Mouse (Mus musculus): ENCODE results near the gene Cacnb4. TPM values are rescaled to one million over a fixed set of nuclear protein-coding genes. Genes with fewer than 3 reads are reported as not detected.

Cacnb4 gene
- polyA plus RNA-seq, 1 experiment from 2014 or later = 6.6 TPM

- Histone ChIP-seq H3K9ac (no peak overlapping the region), H3K27me3 (no peaks in the 10 kb centered on the region), H3K4me2 (no peak overlapping the region), H3K36me3 (ENCODE audit: poor library complexity, severe bottlenecking) (no peaks in the 10 kb centered on the region), H3K9me3 (replicated peaks) (no peaks in the 10 kb centered on the region), H3K4me3 (no peak overlapping the region), H3K4me1 (no peaks in the 10 kb centered on the region), H3K27ac (no peak overlapping the region)
- WGBS = 89% methylated on average over 3 of the region's 3 CpGs
- ATAC-seq = no peak
These were observed 171.9 kb downstream of the Cacnb4 start for GRCm38 (mm10) chr2:52504762-52505161.

- no peaks in the 10 kb centered on the region for H3K9me3 ChIP-seq (replicated peaks)
- H3K27me3 ChIP-seq = no peaks in the 10 kb centered on the region
- H3K9ac ChIP-seq = no peak overlapping the region
- 81% methylated on average over 6 of the region's 6 CpGs for whole genome bisulfite sequencing
- peaks cover 4% of the 10 kb centered on the region; the same call in 1 of the 2 replicates for H3K4me1 ChIP-seq
- no peaks in the 10 kb centered on the region for H3K36me3 ChIP-seq (ENCODE audit: poor library complexity, severe bottlenecking)
- H3K27ac ChIP-seq = no peak overlapping the region
- no peak for ATAC-seq
- H3K4me3 ChIP-seq = no peak overlapping the region
- H3K4me2 ChIP-seq = no peak overlapping the region
These were observed 176.8 kb downstream of the Cacnb4 start for GRCm38 (mm10) chr2:52499849-52500262.

- 78% methylated on average over 12 of the region's 12 CpGs for WGBS
- no peak for ATAC-seq
These were observed 177.5 kb downstream of the Cacnb4 start for GRCm38 (mm10) chr2:52499101-52499537.

GRCm38 (mm10) chr2:52495097-52495694 lies 181.4 kb downstream of the Cacnb4 start:
- WGBS = 78% methylated on average over 11 of the region's 11 CpGs
- Histone ChIP-seq H3K27ac (no peak overlapping the region), H3K9ac (no peak overlapping the region), H3K9me3 (replicated peaks) (no peaks in the 10 kb centered on the region), H3K27me3 (no peaks in the 10 kb centered on the region), H3K4me1 (peaks cover 11% of the 10 kb centered on the region), H3K36me3 (ENCODE audit: poor library complexity, severe bottlenecking) (no peaks in the 10 kb centered on the region), H3K4me2 (no peak overlapping the region), H3K4me3 (no peak overlapping the region)
- ATAC-seq = peak; percentile 69; the same call in 1 of the 2 replicates

More at GRCm38 (mm10) chr2:52499101-52499537, 177.5 kb downstream of the Cacnb4 start:
- Histone ChIP-seq H3K4me1 (peaks cover 11% of the 10 kb centered on the region), H3K9me3 (replicated peaks) (no peaks in the 10 kb centered on the region), H3K4me2 (no peak overlapping the region), H3K9ac (no peak overlapping the region), H3K36me3 (ENCODE audit: poor library complexity, severe bottlenecking) (no peaks in the 10 kb centered on the region), H3K27me3 (no peaks in the 10 kb centered on the region), H3K27ac (no peak overlapping the region), H3K4me3 (no peak overlapping the region)

GRCm38 (mm10) chr2:52494274-52494673 lies 182.4 kb downstream of the Cacnb4 start:
- Histone ChIP-seq H3K4me1 (peaks cover 14% of the 10 kb centered on the region), H3K4me2 (no peak overlapping the region), H3K4me3 (no peak overlapping the region), H3K9me3 (replicated peaks) (no peaks in the 10 kb centered on the region), H3K27ac (no peak overlapping the region), H3K9ac (no peak overlapping the region), H3K36me3 (ENCODE audit: poor library complexity, severe bottlenecking) (no peaks in the 10 kb centered on the region), H3K27me3 (no peaks in the 10 kb centered on the region)
- 68% methylated on average over 8 of the region's 8 CpGs for WGBS
- 0 out of 2 replicates have a peak, but pooled peaks have one; percentile 27 for ATAC-seq

GRCm38 (mm10) chr2:52492867-52493266 lies 183.8 kb downstream of the Cacnb4 start:
- Histone ChIP-seq H3K27me3 (no peaks in the 10 kb centered on the region), H3K4me3 (no peak overlapping the region), H3K36me3 (ENCODE audit: poor library complexity, severe bottlenecking) (no peaks in the 10 kb centered on the region), H3K4me2 (no peak overlapping the region), H3K4me1 (peaks cover 14% of the 10 kb centered on the region), H3K27ac (no peak overlapping the region), H3K9ac (no peak overlapping the region), H3K9me3 (replicated peaks) (no peaks in the 10 kb centered on the region)
- no peak for ATAC-seq
- WGBS = 79% methylated on average over 13 of the region's 13 CpGs

GRCm38 (mm10) chr2:52489840-52490239 lies 186.8 kb downstream of the Cacnb4 start:
- Histone ChIP-seq H3K4me3 (no peak overlapping the region), H3K9me3 (replicated peaks) (no peaks in the 10 kb centered on the region), H3K27me3 (no peaks in the 10 kb centered on the region), H3K4me2 (no peak overlapping the region), H3K27ac (no peak overlapping the region), H3K9ac (no peak overlapping the region), H3K36me3 (ENCODE audit: poor library complexity, severe bottlenecking) (no peaks in the 10 kb centered on the region), H3K4me1 (peaks cover 10% of the 10 kb centered on the region; the same call in 1 of the 2 replicates)
- 21% methylated on average over 1 of the region's 1 CpGs for WGBS
- no peak for ATAC-seq

GRCm38 (mm10) chr2:52483496-52483895 lies 193.1 kb downstream of the Cacnb4 start:
- Histone ChIP-seq H3K4me3 (no peak overlapping the region), H3K36me3 (ENCODE audit: poor library complexity, severe bottlenecking) (no peaks in the 10 kb centered on the region), H3K9me3 (replicated peaks) (no peaks in the 10 kb centered on the region), H3K4me1 (no peaks in the 10 kb centered on the region), H3K27ac (no peak overlapping the region), H3K27me3 (no peaks in the 10 kb centered on the region), H3K9ac (no peak overlapping the region), H3K4me2 (no peak overlapping the region)
- no peak for ATAC-seq
- WGBS = 89% methylated on average over 5 of the region's 5 CpGs

- no peak for ATAC-seq
- no peak overlapping the region for H3K4me3 ChIP-seq
- no peak overlapping the region for H3K4me2 ChIP-seq
- H3K4me1 ChIP-seq = no peaks in the 10 kb centered on the region
- no peak overlapping the region for H3K27ac ChIP-seq
- H3K9me3 ChIP-seq (replicated peaks) = no peaks in the 10 kb centered on the region
- no peaks in the 10 kb centered on the region for H3K36me3 ChIP-seq (ENCODE audit: poor library complexity, severe bottlenecking)
- H3K9ac ChIP-seq = no peak overlapping the region
- WGBS = 88% methylated on average over 8 of the region's 8 CpGs
- no peaks in the 10 kb centered on the region for H3K27me3 ChIP-seq
These were observed 196.2 kb downstream of the Cacnb4 start for GRCm38 (mm10) chr2:52480476-52480875.

GRCm38 (mm10) chr2:52478501-52478900 lies 198.1 kb downstream of the Cacnb4 start:
- Histone ChIP-seq H3K27ac (no peak overlapping the region), H3K9ac (no peak overlapping the region), H3K27me3 (no peaks in the 10 kb centered on the region), H3K9me3 (replicated peaks) (no peaks in the 10 kb centered on the region), H3K36me3 (ENCODE audit: poor library complexity, severe bottlenecking) (peaks cover 12% of the 10 kb centered on the region; the same call in 1 of the 2 replicates), H3K4me1 (no peaks in the 10 kb centered on the region), H3K4me3 (no peak overlapping the region), H3K4me2 (no peak overlapping the region)
- 94% methylated on average over 5 of the region's 5 CpGs for WGBS
- ATAC-seq = no peak

- no peak for ATAC-seq
- H3K27ac ChIP-seq = no peak overlapping the region
- no peak overlapping the region for H3K4me2 ChIP-seq
- H3K27me3 ChIP-seq = no peaks in the 10 kb centered on the region
- no peaks in the 10 kb centered on the region for H3K4me1 ChIP-seq
- WGBS = 95% methylated on average over 13 of the region's 13 CpGs
- peaks cover 20% of the 10 kb centered on the region; the same call in 1 of the 2 replicates for H3K36me3 ChIP-seq (ENCODE audit: poor library complexity, severe bottlenecking)
- no peaks in the 10 kb centered on the region for H3K9me3 ChIP-seq (replicated peaks)
- no peak overlapping the region for H3K9ac ChIP-seq
- H3K4me3 ChIP-seq = no peak overlapping the region
These were observed 199.1 kb downstream of the Cacnb4 start for GRCm38 (mm10) chr2:52477550-52477907.

GRCm38 (mm10) chr2:52476801-52477549 lies 199.7 kb downstream of the Cacnb4 start:
- peaks cover 20% of the 10 kb centered on the region; the same call in 1 of the 2 replicates for H3K36me3 ChIP-seq (ENCODE audit: poor library complexity, severe bottlenecking)
- H3K9me3 ChIP-seq (replicated peaks) = no peaks in the 10 kb centered on the region
- WGBS = 86% methylated on average over 13 of the region's 13 CpGs
- H3K9ac ChIP-seq = no peak overlapping the region
- H3K4me3 ChIP-seq = no peak overlapping the region
- H3K4me1 ChIP-seq = no peaks in the 10 kb centered on the region
- H3K27ac ChIP-seq = no peak overlapping the region
- ATAC-seq = no peak
- H3K4me2 ChIP-seq = no peak overlapping the region
- no peaks in the 10 kb centered on the region for H3K27me3 ChIP-seq

Measured in forebrain, embryonic 13.5 days (tissue).